Mouse (Mus musculus) ES-E14 (cell line): Measurements from ENCODE around the gene Sesn2.

Source experiments
- MAFK ChIP-seq: IDR thresholded peaks from 2 replicates; pipeline ENCODE4 v1.6.1; 2014; ENCODE audit warnings: mild to moderate bottlenecking, low read depth, low read length, inconsistent platforms; ENCODE audit not compliant: insufficient read depth
- ZC3H11A ChIP-seq: IDR thresholded peaks from 2 replicates; pipeline ENCODE4 v1.6.1; 2012; ENCODE audit warnings: low read depth, mild to moderate bottlenecking, inconsistent platforms, low read length, borderline replicate concordance

DNA sequence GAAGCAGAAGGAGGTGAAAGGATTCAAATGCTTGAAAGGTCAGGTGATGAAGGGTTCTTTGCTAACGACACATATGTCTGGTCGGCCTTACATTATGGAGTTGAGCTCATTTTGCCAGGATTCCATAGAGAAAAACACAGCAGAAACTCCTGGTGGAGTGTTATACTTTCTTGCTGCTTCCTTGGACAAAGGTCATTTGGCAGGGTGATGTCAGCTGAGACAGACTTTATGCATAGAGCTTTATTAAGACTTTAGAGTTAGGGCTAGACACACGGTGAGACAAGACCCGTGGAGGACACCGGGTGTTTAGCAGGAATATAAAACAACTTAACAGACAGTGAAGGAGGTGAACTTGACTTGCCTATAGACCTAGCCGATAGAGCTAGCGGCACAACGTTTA is 32.5 kb downstream of the Sesn2 start:
- TF ChIP-seq ZC3H11A (no peak), MAFK (no peak)
